Mouse (Mus musculus): ENCODE measurements at regions not wholly inside any gene's neighbourhood (a gene's known extent, or its start where the extent isn't known, plus 50 kb on each side); places are given as distances from the start of the nearest gene placed in this dataset.

GRCm38 (mm10) chr2:174868743-174869369, 108.4 kb downstream of the Edn3 start:
- TF ChIP-seq CTCF (IDR thresholded peaks at IDR 0.05; ENCODE audit: low read depth, low read length) (no peak), GATA1 (IDR thresholded peaks at IDR 0.05; ENCODE audit: borderline replicate concordance, low read length) (no peak), TAL1 (conservative IDR thresholded peaks at IDR 0.05; ENCODE audit: low read depth, low read length) (no peak), GATA2 (IDR thresholded peaks at IDR 0.05; ENCODE audit: borderline replicate concordance, low read depth, low read length) (no peak), POLR2AphosphoS5 (IDR thresholded peaks at IDR 0.05; ENCODE audit: insufficient replicate concordance, low read depth, low read length) (no peak)

All from G1E (cell line).